Mouse (Mus musculus) neural tube, embryonic 14.5 days (tissue): ENCODE measurements around the gene Tanc2. TPM values are rescaled to one million over a fixed set of nuclear protein-coding genes. Genes with fewer than 3 reads are reported as not detected.

Source experiments
- ATAC-seq: fragments of 200-750 bp; cut with Nextera tagmentation; 2 replicates; pipeline ENCODE4 v1.8.0; 2017; ENCODE audit warnings: low read depth, mild to moderate bottlenecking, moderate TSS enrichment, moderate library complexity
- H3K27ac ChIP-seq: fragments of 300-500 bp; sonication (generic); 2 replicates; pipeline ENCODE4 v1.5.1; 2014; ENCODE audit warnings: low read depth, mild to moderate bottlenecking, control low read depth, low read length, moderate library complexity, mixed read lengths
- H3K27me3 ChIP-seq: fragments of 300-500 bp; sonication (generic); 2 replicates; pipeline ENCODE4 v1.6.1; 2014; ENCODE audit warnings: low read length; ENCODE audit not compliant: control insufficient read depth, insufficient read depth
- H3K36me3 ChIP-seq: fragments of 300-500 bp; sonication (generic); 2 replicates; pipeline ENCODE4 v1.6.1; 2014; ENCODE audit warnings: low read length, mixed read lengths; ENCODE audit not compliant: control insufficient read depth, insufficient read depth
- H3K4me1 ChIP-seq: fragments of 300-500 bp; sonication (generic); 2 replicates; pipeline ENCODE4 v1.6.1; 2014; ENCODE audit warnings: low read length; ENCODE audit not compliant: control insufficient read depth, insufficient read depth
- H3K4me2 ChIP-seq: fragments of 300-500 bp; sonication (generic); 2 replicates; pipeline ENCODE4 v1.6.1; 2014; ENCODE audit warnings: mild to moderate bottlenecking, low read depth, low read length, control low read depth
- H3K4me3 ChIP-seq: fragments of 300-500 bp; sonication (generic); 2 replicates; pipeline ENCODE4 v1.5.1; 2014; ENCODE audit warnings: low read depth, low read length, control low read depth, mixed read lengths
- H3K9ac ChIP-seq: fragments of 300-500 bp; sonication (generic); replicated peaks from 2 replicates; pipeline ENCODE4 v1.6.1; 2014; ENCODE audit warnings: low read depth, mild to moderate bottlenecking, control low read depth, low read length, mixed read lengths
- H3K9me3 ChIP-seq: fragments of 300-500 bp; sonication (generic); 2 replicates; pipeline ENCODE4 v1.6.1; 2016; ENCODE audit warnings: low read length; ENCODE audit not compliant: control insufficient read depth
- WGBS: fragments of 180-500 bp; shearing (Covaris S2); extraction: QIAGEN DNeasy Blood & Tissue Kit; methylation state at CpG from one replicate; pipeline ENCODE4 v1.1.7; 2014; 5-methylcytosine and 5-hydroxymethylcytosine counted together
- polyA plus RNA-seq: library from polyadenylated mRNA; unstranded; fragments of >200 nt; fragmentation: Nextera tagmentation; extraction: Ambion mirVana; gene quantifications from 2 replicates; pipeline ENCODE4 v1.2.1, GENCODE M21; 2014

Tanc2 gene
- polyA plus RNA-seq, 1 experiment from 2014 or later: 77.0 TPM

GRCm38 (mm10) chr11:105558091-105558490 lies 31.7 kb upstream of the Tanc2 start:
- no peak overlapping the region for H3K9ac ChIP-seq
- H3K4me3 ChIP-seq: no peak overlapping the region
- peaks cover 7% of the 10 kb centered on the region for H3K4me1 ChIP-seq
- no peaks in the 10 kb centered on the region for H3K9me3 ChIP-seq
- H3K27me3 ChIP-seq: no peaks in the 10 kb centered on the region
- no peak overlapping the region for H3K4me2 ChIP-seq
- no peak overlapping the region for H3K27ac ChIP-seq
- no peaks in the 10 kb centered on the region for H3K36me3 ChIP-seq
- ATAC-seq: no peak

GRCm38 (mm10) chr11:105558803-105559505 lies 30.8 kb upstream of the Tanc2 start:
- no peaks in the 10 kb centered on the region for H3K27me3 ChIP-seq
- H3K4me1 ChIP-seq: peaks cover 7% of the 10 kb centered on the region
- no peak overlapping the region; the same call in 1 of the 2 replicates for H3K27ac ChIP-seq
- H3K36me3 ChIP-seq: no peaks in the 10 kb centered on the region
- 87% methylated on average over 6 of the region's 6 CpGs for WGBS
- no peak overlapping the region for H3K4me2 ChIP-seq
- H3K9me3 ChIP-seq: no peaks in the 10 kb centered on the region
- no peak overlapping the region for H3K4me3 ChIP-seq
- ATAC-seq: no peak
- H3K9ac ChIP-seq: no peak overlapping the region

GRCm38 (mm10) chr11:105563546-105563945 lies 26.2 kb upstream of the Tanc2 start:
- 0 out of 2 replicates have a peak, but pooled peaks cover 3% of the 10 kb centered on the region for H3K4me1 ChIP-seq
- 91% methylated on average over 3 of the region's 3 CpGs for WGBS
- H3K27me3 ChIP-seq: no peaks in the 10 kb centered on the region
- H3K9me3 ChIP-seq: no peaks in the 10 kb centered on the region
- no peak for ATAC-seq
- H3K4me3 ChIP-seq: no peak overlapping the region
- no peak overlapping the region for H3K9ac ChIP-seq
- no peaks in the 10 kb centered on the region for H3K36me3 ChIP-seq
- no peak overlapping the region for H3K27ac ChIP-seq
- no peak overlapping the region for H3K4me2 ChIP-seq

- 0 out of 2 replicates have a peak, but pooled peaks cover 3% of the 10 kb centered on the region for H3K4me1 ChIP-seq
- H3K36me3 ChIP-seq: no peaks in the 10 kb centered on the region
- no peak overlapping the region for H3K9ac ChIP-seq
- H3K27ac ChIP-seq: peak overlapping the region; percentile 49; the same call in 1 of the 2 replicates
- H3K4me3 ChIP-seq: no peak overlapping the region
- no peaks in the 10 kb centered on the region for H3K9me3 ChIP-seq
- no peaks in the 10 kb centered on the region for H3K27me3 ChIP-seq
- H3K4me2 ChIP-seq: no peak overlapping the region
- no peak for ATAC-seq
- WGBS: 68% methylated on average over 1 of the region's 1 CpGs
These were observed 22.6 kb upstream of the Tanc2 start for GRCm38 (mm10) chr11:105567221-105567641.

- H3K4me3 ChIP-seq: no peak overlapping the region
- 86% methylated on average over 8 of the region's 8 CpGs for WGBS
- ATAC-seq: no peak
These were observed 17.8 kb upstream of the Tanc2 start for GRCm38 (mm10) chr11:105571996-105572395.

GRCm38 (mm10) chr11:105574241-105574640 lies 15.5 kb upstream of the Tanc2 start:
- Histone ChIP-seq H3K36me3 (no peaks in the 10 kb centered on the region), H3K9me3 (no peaks in the 10 kb centered on the region), H3K9ac (no peak overlapping the region), H3K27me3 (no peaks in the 10 kb centered on the region), H3K4me3 (no peak overlapping the region), H3K4me1 (no peaks in the 10 kb centered on the region), H3K4me2 (no peak overlapping the region), H3K27ac (no peak overlapping the region)
- WGBS: 52% methylated on average over 7 of the region's 7 CpGs
- ATAC-seq: no peak

More at GRCm38 (mm10) chr11:105571996-105572395, 17.8 kb upstream of the Tanc2 start:
- no peak overlapping the region for H3K27ac ChIP-seq
- H3K4me2 ChIP-seq: no peak overlapping the region
- no peaks in the 10 kb centered on the region for H3K27me3 ChIP-seq
- no peaks in the 10 kb centered on the region for H3K9me3 ChIP-seq
- H3K36me3 ChIP-seq: no peaks in the 10 kb centered on the region
- no peak overlapping the region for H3K9ac ChIP-seq
- 0 out of 2 replicates have a peak, but pooled peaks cover 3% of the 10 kb centered on the region for H3K4me1 ChIP-seq

GRCm38 (mm10) chr11:105577211-105577610 lies 12.6 kb upstream of the Tanc2 start:
- Histone ChIP-seq H3K27ac (no peak overlapping the region), H3K9me3 (no peaks in the 10 kb centered on the region), H3K4me2 (no peak overlapping the region), H3K36me3 (no peaks in the 10 kb centered on the region), H3K27me3 (no peaks in the 10 kb centered on the region), H3K4me3 (no peak overlapping the region), H3K4me1 (no peaks in the 10 kb centered on the region), H3K9ac (no peak overlapping the region)
- ATAC-seq: no peak

- Histone ChIP-seq H3K4me1 (no peaks in the 10 kb centered on the region), H3K4me3 (no peak overlapping the region), H3K4me2 (no peak overlapping the region), H3K9me3 (no peaks in the 10 kb centered on the region), H3K27ac (no peak overlapping the region), H3K27me3 (no peaks in the 10 kb centered on the region), H3K36me3 (no peaks in the 10 kb centered on the region), H3K9ac (no peak overlapping the region)
- ATAC-seq: no peak
- 90% methylated on average over 3 of the region's 3 CpGs for WGBS
These were observed 7.8 kb upstream of the Tanc2 start for GRCm38 (mm10) chr11:105582020-105582419.

- Histone ChIP-seq H3K27ac (peak overlapping the region; percentile 97), H3K9ac (peak overlapping the region; percentile 99), H3K4me3 (peak overlapping the region; percentile 94), H3K4me1 (no peaks in the 10 kb centered on the region), H3K9me3 (no peaks in the 10 kb centered on the region), H3K27me3 (no peaks in the 10 kb centered on the region), H3K4me2 (peak overlapping the region; percentile 61), H3K36me3 (no peaks in the 10 kb centered on the region)
- under 1% methylated on average over 31 of the region's 70 CpGs for WGBS
- ATAC-seq: peak; percentile 86
These were observed 432 bp upstream of the Tanc2 start for GRCm38 (mm10) chr11:105589231-105589876.
